Mouse (Mus musculus): ENCODE data around the gene Zzz3.

DNA sequence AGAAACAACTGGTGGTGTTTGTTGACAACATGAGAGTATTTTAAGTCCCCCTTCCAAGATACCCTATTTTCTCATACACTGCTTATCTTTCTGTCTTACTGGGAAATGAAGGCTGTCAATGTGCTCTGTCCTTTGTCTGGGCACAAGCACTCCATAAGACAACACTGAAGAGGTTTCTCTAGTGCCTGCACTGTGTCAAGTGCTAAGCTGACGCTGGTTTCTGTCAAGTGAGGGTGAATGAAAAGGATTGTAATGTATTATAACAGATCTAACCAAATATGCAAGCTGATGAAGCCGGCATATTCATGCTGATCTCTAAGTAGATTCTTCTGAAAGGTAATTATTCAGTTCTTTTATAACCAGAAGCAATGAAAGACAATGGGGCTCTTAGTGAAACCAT is 98.5 kb downstream of the Zzz3 start:
- TF ChIP-seq CTCF (IDR thresholded peaks at IDR 0.05; ENCODE audit: extremely low read depth, insufficient read length, insufficient replicate concordance, low read depth, low read length): no peak
- no peak for TF ChIP-seq POLR2A (IDR thresholded peaks at IDR 0.05; ENCODE audit: low read depth, low read length)
